Mouse (Mus musculus) stomach, postnatal 0 days (tissue): ENCODE measurements around the gene A4gnt.

Experiments used
- CTCF ChIP-seq: IDR thresholded peaks from 2 replicates; pipeline ENCODE4 v1.5.1; 2016; ENCODE audit warnings: antibody characterized with exemption, low read depth, mild to moderate bottlenecking, moderate library complexity
- EP300 ChIP-seq: optimal IDR thresholded peaks from 2 replicates; pipeline ENCODE3; 2016; ENCODE audit warnings: antibody characterized with exemption

- TF ChIP-seq CTCF (no peak), EP300 (no peak)
These were observed 9.7 kb downstream of the A4gnt start for GRCm38 (mm10) chr9:99622034-99622433.
